Comparison of ENCODE assay signal across 23 mouse cellular contexts in genomic region chr6:93323881-93324280, GRCm38 (mm10).
"Had no signal": no experiment of that assay in that cellular context is flagged by ENCODE, and none has a peak within 500 bp of the region (broad histone marks: within the 10 kb centered on the region; RNA-seq: fewer than 3 reads in every experiment).

No protein-coding gene starts in this region.

- H3K4me3 ChIP-seq: kidney, embryonic 15.5 days; limb, embryonic 12.5 days; limb, embryonic 15.5 days; liver, embryonic 12.5 days; liver, embryonic 15.5 days; megakaryocyte, embryonic 14.5 days; midbrain, embryonic 10.5 days; midbrain, embryonic 13.5 days; myocyte; neural tube, embryonic 13.5 days had no signal

- DNase-seq: kidney, adult 8-10 months; kidney, postnatal 10 days; kidney, postnatal 4 days; layer of hippocampus, postnatal 36 days; left cerebral cortex, postnatal 4 days; lung, adult 2 months; lung, postnatal 10 days; lung, postnatal 36 days; thymus, adult 2 months; thymus, postnatal 14 days; thymus, postnatal 4 days had no signal

- H3K9me3 ChIP-seq: kidney, embryonic 15.5 days; limb, embryonic 12.5 days; limb, embryonic 15.5 days; liver, embryonic 12.5 days; liver, embryonic 15.5 days; midbrain, embryonic 10.5 days; midbrain, embryonic 13.5 days; neural tube, embryonic 13.5 days had no signal

- H3K9ac ChIP-seq: kidney, embryonic 15.5 days; limb, embryonic 12.5 days; limb, embryonic 15.5 days; liver, embryonic 12.5 days; liver, embryonic 15.5 days; midbrain, embryonic 13.5 days; neural tube, embryonic 13.5 days had no signal

- H3K36me3 ChIP-seq: kidney, embryonic 15.5 days; limb, embryonic 12.5 days; limb, embryonic 15.5 days; liver, embryonic 12.5 days; liver, embryonic 15.5 days; midbrain, embryonic 10.5 days; midbrain, embryonic 13.5 days; neural tube, embryonic 13.5 days had no signal

- H3K27me3 ChIP-seq: kidney, embryonic 15.5 days; limb, embryonic 12.5 days; limb, embryonic 15.5 days; liver, embryonic 12.5 days; liver, embryonic 15.5 days; megakaryocyte, embryonic 14.5 days; midbrain, embryonic 13.5 days had no signal

- H3K4me1 ChIP-seq: limb, embryonic 12.5 days; liver, embryonic 12.5 days; liver, embryonic 15.5 days; megakaryocyte, embryonic 14.5 days; midbrain, embryonic 10.5 days; midbrain, embryonic 13.5 days; neural tube, embryonic 13.5 days had no signal

- ATAC-seq: liver, embryonic 12.5 days; midbrain, embryonic 13.5 days; midbrain, embryonic 16.5 days had no signal

- H3K27ac ChIP-seq: kidney, embryonic 15.5 days; limb, embryonic 12.5 days; limb, embryonic 15.5 days; liver, embryonic 12.5 days; liver, embryonic 15.5 days; midbrain, embryonic 10.5 days; midbrain, embryonic 13.5 days; neural tube, embryonic 13.5 days; stomach, postnatal 0 days had no signal

- H3K4me2 ChIP-seq: kidney, embryonic 15.5 days; limb, embryonic 12.5 days; limb, embryonic 15.5 days; liver, embryonic 12.5 days; liver, embryonic 15.5 days; midbrain, embryonic 13.5 days; neural tube, embryonic 13.5 days had no signal
